ENCODE assay signal across 8 mouse cellular contexts in the genomic region with DNA sequence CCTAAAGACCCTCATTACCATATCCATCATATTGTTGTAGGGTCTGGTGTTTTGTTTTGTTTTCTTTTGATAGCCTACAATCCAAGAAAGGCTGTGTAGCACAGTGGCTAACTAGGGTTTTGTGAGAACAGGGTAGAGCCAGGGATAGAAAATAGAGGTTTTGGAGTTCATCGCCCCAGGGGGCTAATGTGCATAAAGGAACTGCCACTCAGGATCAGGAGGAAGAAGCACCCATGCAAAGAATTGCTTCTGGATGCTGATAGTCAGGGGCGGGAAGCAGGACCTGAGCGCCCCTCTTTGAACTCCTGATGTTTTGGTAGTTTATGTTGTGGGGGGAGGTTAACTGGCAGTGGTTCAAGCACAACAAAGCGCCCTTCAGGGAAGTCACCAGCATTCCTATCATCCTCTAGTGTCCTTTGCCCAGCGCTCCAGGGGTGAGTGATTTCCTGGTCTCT.
DNase-seq lines count a peak whose midpoint lies in the region; ATAC-seq and TF ChIP-seq lines count a peak whose summit lies in the region.
"Had no signal": no experiment of that assay in that cellular context is flagged by ENCODE, and none has a peak within 500 bp of the region (broad histone marks: within the 10 kb centered on the region; RNA-seq: fewer than 3 reads in every experiment).

No protein-coding gene starts in this region.

- H3K4me2 ChIP-seq in stomach, embryonic 15.5 days = peak overlapping the region; percentile 10; the same call in 1 of the 2 replicates
- H3K4me2 ChIP-seq in stomach, postnatal 0 days (replicated peaks; ENCODE audit: low read depth) = no peak overlapping the region
- H3K4me2 ChIP-seq in forebrain, embryonic 16.5 days (ENCODE audit: low read length) = no peak overlapping the region

- WGBS in stomach, embryonic 15.5 days = 41% methylated on average over 5 of the region's 5 CpGs
- 38% methylated on average over 5 of the region's 5 CpGs for WGBS in stomach, postnatal 0 days
- 5% methylated on average over 5 of the region's 5 CpGs for WGBS in forebrain, embryonic 16.5 days

- TF ChIP-seq EP300 in stomach, postnatal 0 days (optimal IDR thresholded peaks at IDR 0.05) = no peak

- no peaks in the 10 kb centered on the region for H3K27me3 ChIP-seq in stomach, embryonic 15.5 days (replicated peaks)
- no peaks in the 10 kb centered on the region for H3K27me3 ChIP-seq in stomach, postnatal 0 days (ENCODE audit: control insufficient read depth, insufficient read depth, low read length)
- H3K27me3 ChIP-seq in forebrain, embryonic 16.5 days (replicated peaks; ENCODE audit: control insufficient read depth, insufficient read depth, low read length) = peaks cover 3% of the 10 kb centered on the region; the same call in 1 of the 2 replicates
- H3K27me3 ChIP-seq: Patski had no signal

- no peak for DNase-seq in stomach, postnatal 0 days (ENCODE audit: low spot score)
- peak; percentile 81 for DNase-seq in kidney, postnatal 14 days
- no peak for DNase-seq in urinary bladder, adult 2 months (ENCODE audit: low spot score)
- DNase-seq in left cerebral cortex, adult 18-20 months (ENCODE audit: low spot score in 2 of 2) = no peak
- no peak for DNase-seq in right cerebral cortex, postnatal 36 days (ENCODE audit: low spot score in 2 of 2)

- H3K27ac ChIP-seq in stomach, embryonic 15.5 days = no peak overlapping the region
- H3K27ac ChIP-seq in stomach, postnatal 0 days (replicated peaks) = no peak overlapping the region
- H3K27ac ChIP-seq in forebrain, embryonic 16.5 days (ENCODE audit: low read length) = no peak overlapping the region

- no peak overlapping the region for H3K4me3 ChIP-seq in stomach, embryonic 15.5 days (replicated peaks)
- H3K4me3 ChIP-seq in stomach, postnatal 0 days (ENCODE audit: low read depth, low read length) = no peak overlapping the region
- no peak overlapping the region for H3K4me3 ChIP-seq in forebrain, embryonic 16.5 days (replicated peaks; ENCODE audit: low read length)

- H3K4me1 ChIP-seq in stomach, embryonic 15.5 days = no peaks in the 10 kb centered on the region
- H3K4me1 ChIP-seq in stomach, postnatal 0 days (replicated peaks; ENCODE audit: control insufficient read depth, insufficient read depth) = no peaks in the 10 kb centered on the region
- 0 out of 2 replicates have a peak, but pooled peaks cover 2% of the 10 kb centered on the region for H3K4me1 ChIP-seq in forebrain, embryonic 16.5 days (replicated peaks; ENCODE audit: control insufficient read depth, insufficient read depth, low read length)

- ATAC-seq in stomach, embryonic 15.5 days (ENCODE audit: insufficient read depth, low FRiP score, low read depth) = no peak
- no peak for ATAC-seq in stomach, postnatal 0 days (ENCODE audit: low FRiP score, low TSS enrichment)
- peak; percentile 66 for ATAC-seq in forebrain, embryonic 16.5 days
- ATAC-seq: Patski had no signal

- no peak overlapping the region for H3K9ac ChIP-seq in stomach, embryonic 15.5 days
- no peak overlapping the region for H3K9ac ChIP-seq in stomach, postnatal 0 days (ENCODE audit: low read length)
- no peak overlapping the region for H3K9ac ChIP-seq in forebrain, embryonic 16.5 days (replicated peaks; ENCODE audit: low read depth, low read length)

- TF ChIP-seq CTCF in stomach, postnatal 0 days (IDR thresholded peaks at IDR 0.05; ENCODE audit: low read depth) = no peak

- no peaks in the 10 kb centered on the region for H3K36me3 ChIP-seq in stomach, embryonic 15.5 days
- no peaks in the 10 kb centered on the region for H3K36me3 ChIP-seq in stomach, postnatal 0 days (ENCODE audit: control insufficient read depth, insufficient read depth, low read length)
- H3K36me3 ChIP-seq in forebrain, embryonic 16.5 days (ENCODE audit: control insufficient read depth, insufficient read depth) = no peaks in the 10 kb centered on the region

- no peaks in the 10 kb centered on the region for H3K9me3 ChIP-seq in stomach, embryonic 15.5 days
- no peaks in the 10 kb centered on the region for H3K9me3 ChIP-seq in stomach, postnatal 0 days (ENCODE audit: control insufficient read depth, low read length)
- no peaks in the 10 kb centered on the region for H3K9me3 ChIP-seq in forebrain, embryonic 16.5 days (ENCODE audit: control insufficient read depth, low read length)
